Mouse (Mus musculus): ENCODE measurements around the gene Kcnk1.
A peak's percentile ranks its signal among the peaks of the same experiment; 100 is the strongest.

Kcnk1 gene

DNA sequence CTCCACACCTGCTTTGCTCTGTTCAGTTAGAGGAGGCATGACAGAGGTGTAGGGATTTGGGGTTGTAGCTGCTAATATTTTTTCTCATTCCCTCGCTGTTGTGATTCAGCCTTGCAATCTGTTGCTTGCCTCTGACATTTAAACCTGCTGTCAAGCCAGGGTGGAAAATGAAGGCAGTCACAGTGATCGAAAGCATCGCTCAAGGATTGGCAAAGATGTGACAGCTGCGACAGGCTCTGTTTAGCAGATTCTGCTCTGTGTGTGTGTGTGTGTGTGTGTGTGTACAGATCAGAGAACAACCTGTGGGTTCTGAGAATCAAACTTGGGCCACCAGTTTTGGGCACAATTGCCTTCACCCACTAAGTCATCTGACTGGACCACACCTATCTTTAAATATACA is 50.8 kb downstream of the Kcnk1 start:
- no peak for DNase-seq (ENCODE audit: low read depth, low spot score)

- no peak for DNase-seq (ENCODE audit: low read depth, low spot score)
Measured at GRCm38 (mm10) chr8:126053911-126054310, 58.9 kb downstream of the Kcnk1 start.

DNA sequence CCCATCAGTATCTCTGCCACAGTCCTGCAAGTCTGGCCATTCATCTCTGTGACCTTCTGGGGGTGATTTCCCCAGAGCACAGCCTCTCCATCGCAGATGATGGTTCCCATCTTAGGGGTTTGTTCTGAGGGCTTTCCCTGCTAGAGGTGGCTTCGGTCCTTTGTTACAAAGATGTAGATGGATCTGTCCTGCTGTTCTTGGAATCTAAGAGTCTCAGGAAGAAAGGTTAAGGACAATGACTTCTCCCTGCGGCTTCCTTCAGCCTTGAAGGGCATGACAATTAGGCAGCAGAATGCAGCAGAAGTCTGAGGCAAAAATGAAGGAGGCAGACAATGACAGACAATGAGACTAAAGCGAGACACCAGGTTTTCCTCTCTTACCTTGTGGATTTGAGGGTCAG is 63.9 kb downstream of the Kcnk1 start:
- DNase-seq (ENCODE audit: low read depth, low spot score): peak; percentile 80

DNA sequence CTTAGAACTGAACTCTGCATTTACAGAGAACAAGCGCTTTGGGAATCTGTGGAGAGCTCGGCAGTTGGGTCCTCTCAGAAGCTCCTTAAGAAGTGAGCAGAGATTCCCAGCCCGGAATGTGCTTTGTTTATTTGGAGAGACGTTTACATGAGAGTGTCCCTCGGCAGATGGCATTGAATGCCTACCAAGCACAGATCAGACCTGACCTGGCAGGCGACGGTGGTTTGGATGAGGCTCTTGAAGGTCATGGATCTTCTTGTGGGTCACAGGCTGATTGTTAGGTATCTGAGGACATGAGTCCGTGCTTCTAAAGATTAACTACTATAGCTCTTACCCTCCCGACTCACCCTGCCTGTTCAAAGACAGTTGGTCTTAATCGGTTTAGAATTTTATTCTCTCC is 67.9 kb downstream of the Kcnk1 start:
- DNase-seq (ENCODE audit: low read depth, low spot score): no peak

GRCm38 (mm10) chr8:126063832-126064409 is 69.0 kb downstream of the Kcnk1 start:
- no peak for DNase-seq (ENCODE audit: low read depth, low spot score)

GRCm38 (mm10) chr8:126064587-126065145 is 69.7 kb downstream of the Kcnk1 start:
- DNase-seq (ENCODE audit: low read depth, low spot score): no peak

DNA sequence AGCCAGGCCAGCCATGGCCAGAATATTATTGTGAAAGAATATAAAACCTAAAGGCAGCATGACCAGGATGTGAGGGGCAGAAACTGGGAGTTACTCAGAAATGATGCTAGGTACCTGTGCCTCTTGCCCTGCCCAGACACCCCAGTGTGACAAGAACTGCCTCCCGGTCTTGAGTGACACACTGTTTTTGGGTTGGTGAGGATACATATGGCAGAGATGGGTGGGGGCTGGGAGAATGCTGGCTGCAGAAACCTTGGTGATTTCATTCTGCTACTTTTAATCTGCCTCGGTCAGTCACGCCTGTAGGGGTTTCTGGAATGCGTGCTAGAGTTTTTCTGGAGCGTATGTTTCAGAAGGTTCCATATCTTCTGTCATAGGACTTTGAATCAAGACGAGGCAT is 72.3 kb downstream of the Kcnk1 start:
- no peak for DNase-seq (ENCODE audit: low read depth, low spot score)

GRCm38 (mm10) chr8:126068136-126068535 is 73.2 kb downstream of the Kcnk1 start:
- DNase-seq (ENCODE audit: low read depth, low spot score): no peak

GRCm38 (mm10) chr8:126072678-126073077 is 77.7 kb downstream of the Kcnk1 start:
- no peak for DNase-seq (ENCODE audit: low read depth, low spot score)

DNA sequence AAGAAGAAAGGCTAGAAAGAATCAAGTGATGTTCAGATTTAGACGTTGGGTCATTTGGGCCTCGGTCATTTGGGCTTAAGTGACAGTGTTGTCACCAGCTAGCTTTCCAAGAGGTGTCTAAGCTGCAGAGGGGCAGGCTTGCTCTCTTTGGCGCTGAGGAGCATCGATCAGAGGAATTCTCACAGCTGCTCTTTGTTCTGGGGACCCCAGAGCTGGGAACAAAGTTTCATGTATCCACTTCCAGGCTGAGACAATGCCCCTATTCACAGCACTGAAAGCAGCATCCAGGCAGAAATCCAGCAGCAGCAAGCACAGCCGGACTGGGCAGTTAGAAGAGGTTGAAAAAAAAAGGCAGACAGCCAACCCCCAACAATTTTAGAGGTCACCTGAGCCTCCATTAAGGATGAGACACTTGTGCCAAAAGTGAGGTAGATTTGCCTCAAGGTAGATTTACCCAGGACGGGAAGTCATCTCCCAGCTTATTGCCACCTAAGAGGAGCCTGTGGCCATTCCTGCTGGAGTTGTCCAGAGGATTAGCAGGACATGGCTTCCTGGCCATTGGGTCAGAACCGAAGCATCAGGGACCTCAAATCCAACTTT is 78.3 kb downstream of the Kcnk1 start:
- DNase-seq (ENCODE audit: low read depth, low spot score): no peak

DNA sequence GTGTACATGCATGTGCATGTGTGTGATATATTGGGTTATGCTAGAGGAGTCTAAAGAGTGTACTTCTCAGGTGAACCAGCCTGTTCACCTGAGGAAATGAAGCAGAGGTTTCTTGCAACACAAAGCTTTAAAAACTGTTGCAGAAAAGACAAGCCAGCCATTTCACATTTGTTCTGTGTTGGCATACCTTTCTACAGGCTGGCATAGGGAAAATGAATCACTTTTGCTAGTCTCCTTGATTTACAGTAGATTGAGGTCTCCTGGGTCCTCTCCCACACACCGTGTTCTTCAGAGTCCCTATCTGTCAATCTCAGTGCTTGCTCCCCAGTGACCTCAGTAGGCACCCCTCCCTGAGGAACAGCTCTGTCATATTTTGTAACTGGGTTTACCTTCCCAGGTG is 79.1 kb downstream of the Kcnk1 start:
- DNase-seq (ENCODE audit: low read depth, low spot score): no peak

- DNase-seq (ENCODE audit: low read depth, low spot score): peak; percentile 71
Measured at GRCm38 (mm10) chr8:126075400-126075799, 80.4 kb downstream of the Kcnk1 start.
